Mouse (Mus musculus) ovary, postnatal 14 days (tissue): ENCODE data around the gene Tbcel.

ENCODE experiments used
- DNase-seq: peaks from one replicate; pipeline ENCODE4 v3.0.0; 2022; ENCODE audit warnings: low spot score

The Tbcel gene

GRCm38 (mm10) chr9:42441234-42441633, 66.4 kb downstream of the Tbcel start:
- DNase-seq = no peak

DNA sequence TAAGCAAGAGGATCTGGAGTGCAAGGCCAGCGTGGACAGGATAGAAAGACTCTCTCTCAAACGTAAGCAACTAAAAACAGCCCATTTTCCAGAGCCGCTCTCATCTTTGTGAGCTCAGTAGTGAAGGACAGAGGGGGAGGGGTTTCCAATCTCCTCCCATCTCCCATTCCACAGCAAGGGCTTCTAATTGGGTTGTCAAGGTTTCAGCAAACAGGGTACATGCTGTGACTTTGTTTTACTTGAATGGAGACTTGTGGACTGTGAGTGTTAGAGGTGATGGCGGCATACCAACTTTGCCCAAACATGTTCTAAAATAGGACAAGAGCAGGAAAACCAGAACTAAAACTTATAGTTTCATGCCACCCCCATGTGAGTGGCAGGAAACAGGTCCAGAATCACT, 68.2 kb downstream of the Tbcel start:
- DNase-seq = no peak

DNA sequence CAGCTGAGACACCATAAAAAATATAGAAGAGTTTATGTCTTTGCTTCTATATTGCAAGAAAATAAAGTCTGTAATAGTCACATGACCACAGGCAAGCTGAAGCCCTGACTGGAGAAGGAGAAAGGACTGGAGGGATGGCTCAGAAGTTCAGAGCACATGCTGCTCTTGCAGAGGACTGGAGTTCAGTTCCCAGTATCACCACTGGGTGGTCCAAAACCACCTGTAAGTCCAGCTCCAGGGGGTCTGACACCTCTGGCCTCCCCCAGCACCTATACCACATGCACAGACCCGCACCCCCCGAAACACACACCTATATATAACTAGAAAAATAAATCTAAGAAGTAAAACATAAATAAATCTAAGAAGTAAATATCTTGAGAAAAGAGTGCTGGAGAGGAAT, 75.5 kb downstream of the Tbcel start:
- no peak for DNase-seq

- DNase-seq = no peak
These were observed 76.0 kb downstream of the Tbcel start for GRCm38 (mm10) chr9:42431606-42432005.

- no peak for DNase-seq
These were observed 79.3 kb downstream of the Tbcel start for GRCm38 (mm10) chr9:42428060-42428924.

- DNase-seq = no peak
These were observed 80.8 kb downstream of the Tbcel start for GRCm38 (mm10) chr9:42426661-42427358.

DNA sequence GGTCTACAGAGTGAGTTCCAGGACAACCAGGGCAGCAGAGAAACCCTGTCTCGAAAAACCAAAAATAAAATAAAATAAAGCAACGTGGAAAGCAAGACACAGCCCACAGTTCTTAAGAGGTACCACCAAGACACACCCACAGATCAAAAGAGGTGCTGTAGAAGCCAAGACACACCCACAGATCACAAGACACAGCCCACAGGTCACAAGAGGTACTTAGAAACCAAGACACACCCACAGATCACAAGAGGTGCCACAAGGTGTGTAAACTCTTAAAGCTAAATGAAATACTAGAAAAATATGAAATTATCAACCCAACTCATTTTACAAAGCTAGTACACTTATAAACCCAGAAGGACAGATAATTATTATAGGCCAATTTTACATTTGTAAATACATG, 84.0 kb downstream of the Tbcel start:
- DNase-seq = no peak

DNA sequence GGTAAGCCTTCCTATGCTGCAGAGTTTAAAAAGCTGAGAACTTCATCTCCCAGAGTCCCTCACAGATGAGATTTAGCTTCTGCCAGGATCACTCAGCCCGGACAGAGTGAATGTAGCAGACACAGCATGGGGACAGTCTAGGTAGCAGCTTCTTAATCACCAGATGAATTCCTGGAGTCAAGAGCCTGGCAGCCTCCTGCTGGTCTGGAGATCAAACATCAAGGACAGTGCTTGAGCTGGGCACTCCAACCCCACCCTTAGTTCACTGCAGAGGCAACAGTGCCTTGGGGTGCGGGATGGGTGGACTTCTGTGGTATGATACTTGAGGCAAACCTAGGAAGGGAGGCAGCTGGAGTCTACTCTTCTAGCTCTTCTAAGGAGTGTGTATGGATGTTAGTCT, 87.9 kb downstream of the Tbcel start:
- DNase-seq = no peak

DNA sequence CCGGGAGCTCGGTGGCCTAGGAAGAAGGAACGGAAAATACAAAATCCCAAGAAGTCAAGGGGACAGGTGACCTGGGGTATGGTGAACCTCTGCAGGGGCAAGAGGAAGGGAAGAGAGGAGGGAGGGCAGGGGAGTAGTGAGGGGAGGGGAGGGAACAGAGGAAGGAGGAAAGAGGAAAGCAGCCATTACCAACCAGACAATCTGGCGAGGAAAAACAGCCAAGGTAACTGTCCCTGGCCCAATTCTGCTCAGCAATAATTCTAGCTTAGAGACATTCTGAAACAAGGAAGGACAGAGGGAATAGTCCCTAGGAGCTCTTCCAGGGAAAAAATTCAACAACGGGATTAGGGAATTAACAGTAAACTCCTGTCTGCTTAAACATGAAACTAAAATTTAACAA, 88.8 kb downstream of the Tbcel start:
- DNase-seq = no peak

- DNase-seq = no peak
These were observed 90.2 kb downstream of the Tbcel start for GRCm38 (mm10) chr9:42417352-42417952.

GRCm38 (mm10) chr9:42415184-42415583, 92.4 kb downstream of the Tbcel start:
- no peak for DNase-seq

- DNase-seq = no peak
These were observed 94.3 kb downstream of the Tbcel start for GRCm38 (mm10) chr9:42413345-42413744.

- DNase-seq = no peak
These were observed 96.3 kb downstream of the Tbcel start for GRCm38 (mm10) chr9:42411296-42411695.

GRCm38 (mm10) chr9:42405736-42406135, 101.9 kb downstream of the Tbcel start:
- no peak for DNase-seq

GRCm38 (mm10) chr9:42401486-42401885, 106.1 kb downstream of the Tbcel start:
- DNase-seq = no peak

- no peak for DNase-seq
These were observed 107.8 kb downstream of the Tbcel start, which contains the start of gene Tecta for GRCm38 (mm10) chr9:42399829-42400228. Gene Tecta (minus strand): TSS chr9:42399929.

- no peak for DNase-seq
These were observed 111.5 kb downstream of the Tbcel start for GRCm38 (mm10) chr9:42396141-42396540.

DNA sequence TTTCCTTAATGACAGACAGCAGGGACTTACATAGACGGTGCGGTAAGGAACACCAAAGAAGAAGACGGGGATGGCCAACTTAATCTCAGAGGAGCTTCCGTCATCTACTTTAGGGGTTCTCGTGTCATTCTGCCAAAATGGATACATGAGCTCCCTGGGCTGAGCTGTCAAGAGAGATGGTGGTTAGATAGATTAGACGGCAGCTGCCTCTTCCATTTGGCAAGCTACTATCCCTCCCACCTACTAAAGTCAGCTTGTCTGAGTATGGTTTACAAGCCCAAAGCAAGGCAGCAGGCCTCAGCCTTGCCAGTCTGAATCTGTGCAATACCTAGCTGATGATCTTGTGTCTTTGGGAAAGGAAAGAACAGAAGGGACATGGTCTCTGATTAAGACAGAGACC, 112.7 kb downstream of the Tbcel start:
- no peak for DNase-seq

- DNase-seq = no peak
These were observed 113.3 kb downstream of the Tbcel start for GRCm38 (mm10) chr9:42394321-42394720.

DNA sequence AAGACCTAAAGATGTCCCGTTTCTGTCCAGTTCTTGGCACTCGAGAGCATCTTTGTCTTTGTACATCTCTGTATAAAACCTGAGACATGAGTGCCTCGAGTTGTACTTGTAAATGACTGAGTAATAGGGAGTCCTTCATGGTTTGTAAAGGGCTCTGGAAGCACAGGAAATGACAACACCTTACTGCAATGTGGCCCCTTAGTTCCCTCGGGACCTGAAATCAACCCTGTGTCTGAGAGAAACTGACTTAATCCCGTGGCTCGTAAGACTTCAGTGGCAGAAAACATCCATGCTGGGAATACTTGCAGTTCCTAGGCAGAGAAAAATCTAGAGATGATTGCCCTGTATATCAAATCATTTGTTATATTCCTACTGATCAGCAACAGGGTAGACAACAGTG, 114.7 kb downstream of the Tbcel start:
- DNase-seq = no peak

DNA sequence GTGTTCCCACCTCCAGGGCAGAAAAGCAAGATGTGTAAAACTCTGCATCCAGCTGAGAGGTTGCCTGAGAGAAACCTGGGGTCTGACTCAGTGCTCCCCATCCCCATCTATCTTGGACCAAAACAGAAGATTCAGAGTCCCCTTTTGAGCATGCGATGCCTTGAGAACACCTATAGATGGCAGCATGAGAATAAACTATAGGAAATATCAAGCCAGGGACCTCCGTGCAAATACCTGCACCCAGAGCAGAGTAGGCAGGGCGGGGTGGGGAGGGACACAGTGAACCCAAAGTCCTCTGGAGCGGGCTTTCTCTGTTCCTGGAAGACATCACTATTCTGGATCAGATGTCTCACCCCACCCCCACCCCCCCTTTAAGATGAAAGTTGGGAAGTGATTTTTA, 119.1 kb downstream of the Tbcel start:
- no peak for DNase-seq

GRCm38 (mm10) chr9:42387038-42387437, 120.6 kb downstream of the Tbcel start:
- DNase-seq = no peak

DNA sequence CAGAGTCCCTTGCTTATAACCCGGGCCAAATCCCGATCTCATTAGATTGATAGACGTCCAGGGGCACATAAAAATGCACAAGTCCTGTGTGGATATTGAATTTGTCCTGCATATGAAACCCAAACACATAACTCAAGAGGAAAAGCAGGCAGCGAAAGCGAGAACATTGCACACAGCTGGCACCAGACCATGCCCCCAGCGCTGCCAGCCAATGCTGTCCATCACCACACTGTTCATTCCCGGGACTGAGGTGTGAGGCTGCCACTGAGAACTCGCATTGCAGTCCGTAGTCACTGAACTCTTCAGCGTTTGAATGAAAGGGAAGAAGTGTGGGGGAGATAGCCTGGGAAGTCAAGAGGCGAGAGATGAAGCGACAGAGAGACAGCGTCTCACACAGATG, 122.0 kb downstream of the Tbcel start:
- no peak for DNase-seq
